Mouse (Mus musculus) embryonic fibroblast, embryonic 13.5 days (primary cell): Measurements from ENCODE around the gene Negr1.

ENCODE experiments used
- CTCF ChIP-seq: IDR thresholded peaks from 2 replicates; pipeline ENCODE4 v1.5.1; 2011; ENCODE audit warnings: mild to moderate bottlenecking, control low read depth, low read length, moderate library complexity, borderline replicate concordance; ENCODE audit not compliant: insufficient read depth
- POLR2A ChIP-seq: IDR thresholded peaks from 2 replicates; pipeline ENCODE4 v1.6.1; 2011; ENCODE audit warnings: low read depth, mild to moderate bottlenecking, control low read depth, low read length, moderate library complexity

DNA sequence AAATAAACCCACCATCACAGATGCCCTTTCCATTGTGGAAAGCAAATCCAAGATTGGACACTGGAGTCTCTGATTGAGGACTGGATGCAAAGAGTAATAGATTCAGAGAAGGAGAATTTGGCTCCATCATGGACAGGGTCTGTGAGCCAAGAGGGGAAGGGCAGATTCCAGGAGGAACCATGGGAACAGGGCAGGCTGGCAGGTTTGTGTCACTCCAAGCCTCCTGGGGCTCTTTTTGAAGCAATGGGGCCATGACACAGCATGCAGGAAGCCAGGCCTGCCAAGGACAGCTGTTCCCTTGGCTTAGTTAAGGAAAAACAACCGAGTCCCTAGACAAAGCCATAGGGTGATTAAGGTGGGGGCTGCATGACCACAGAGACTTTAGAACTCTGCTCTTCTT, 647.4 kb downstream of the Negr1 start:
- TF ChIP-seq CTCF (no peak), POLR2A (no peak)
